Mouse (Mus musculus): Measurements from ENCODE around the gene Gm10118.

GRCm38 (mm10) chr10:63886449-63887088, 40.7 kb downstream of the Gm10118 start:
- no peak for TF ChIP-seq POLR2A (IDR thresholded peaks at IDR 0.05; ENCODE audit: low read depth, low read length)
- no peak for TF ChIP-seq CTCF (conservative IDR thresholded peaks at IDR 0.05; ENCODE audit: insufficient read depth, insufficient read length, low read depth, low read length)
